Mouse (Mus musculus) brain, embryonic 14.5 days (tissue): ENCODE data around the gene Fras1. TPM values are rescaled to one million over a fixed set of nuclear protein-coding genes. Genes with fewer than 3 reads are reported as not detected.
A peak's percentile ranks its signal among the peaks of the same experiment; 100 is the strongest.

ENCODE experiments used
- DNase-seq: peaks from one replicate; pipeline ENCODE4 v3.0.0-alpha.2; 2011; ENCODE audit warnings: low read depth
- CTCF ChIP-seq: fragments of 200-500 bp; IDR thresholded peaks from 2 replicates; pipeline ENCODE4 v1.5.1; 2012; ENCODE audit warnings: inconsistent platforms, mild to moderate bottlenecking, moderate library complexity, borderline replicate concordance; ENCODE audit not compliant: insufficient read depth, insufficient read length; ENCODE audit errors: extremely low read depth
- POLR2A ChIP-seq: fragments of 200-500 bp; IDR thresholded peaks from 2 replicates; pipeline ENCODE4 v1.6.1; 2012; ENCODE audit warnings: mild to moderate bottlenecking, inconsistent platforms, borderline replicate concordance; ENCODE audit not compliant: poor library complexity, insufficient read depth, insufficient read length, severe bottlenecking; ENCODE audit errors: extremely low read depth
- polyA plus RNA-seq: library from polyadenylated mRNA; depleted of rRNA; stranded (reverse); fragments of >200 nt; gene quantifications from 2 replicates; pipeline ENCODE4 v1.2.3, GENCODE M21; 2012

Gene Fras1
- polyA plus RNA-seq, 1 experiment, result 5.9 TPM

DNA sequence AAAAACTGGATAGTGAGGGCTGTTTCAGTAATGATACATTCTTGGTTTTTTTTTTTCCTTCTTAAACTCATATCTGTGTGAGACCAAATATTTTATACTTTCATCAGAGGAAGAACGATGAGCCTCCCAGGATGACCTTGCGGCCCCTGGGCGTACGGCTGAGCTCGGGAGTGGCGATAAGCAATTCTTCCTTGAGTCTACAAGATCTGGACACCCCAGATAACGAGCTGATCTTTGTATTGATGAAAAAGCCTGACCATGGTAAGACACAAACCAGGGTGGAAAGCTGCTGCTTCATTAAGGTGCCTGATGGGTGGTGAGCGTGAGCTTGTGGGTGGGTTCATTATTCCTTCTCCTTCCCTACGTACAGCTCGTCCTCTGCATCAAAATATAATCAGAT lies 334.8 kb downstream of the Fras1 start:
- TF ChIP-seq POLR2A (no peak), CTCF (no peak)
- peak; percentile 19 for DNase-seq

DNA sequence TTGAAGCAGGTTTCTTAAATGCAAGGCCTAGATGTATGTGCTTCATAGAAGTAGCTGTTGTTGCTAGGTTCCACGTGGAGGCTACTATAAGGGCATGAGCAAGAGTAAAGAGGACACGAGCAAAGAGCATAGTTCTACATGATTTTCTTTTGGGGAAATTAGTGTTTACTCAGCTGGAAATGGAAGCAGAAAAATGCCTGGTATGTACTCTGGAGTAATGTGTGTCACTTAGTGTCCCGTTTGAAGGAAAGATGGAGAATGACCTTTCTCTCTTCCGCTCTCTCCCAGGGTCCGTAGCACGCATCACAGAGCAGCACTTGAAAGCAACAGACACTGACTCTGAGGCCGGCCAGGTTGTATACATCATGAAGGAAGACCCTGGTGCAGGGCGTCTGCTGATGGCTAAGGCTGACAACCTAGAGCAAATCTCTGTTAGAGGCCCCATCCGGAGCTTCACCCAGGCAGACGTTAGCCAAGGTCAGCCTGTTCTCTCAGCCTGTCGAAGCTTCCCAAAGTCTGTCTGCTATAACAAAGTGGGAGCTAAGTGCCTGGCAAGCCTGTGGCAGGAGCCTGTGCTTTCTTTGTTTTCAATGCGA lies 338.4 kb downstream of the Fras1 start:
- DNase-seq, result peak; percentile 18
- TF ChIP-seq CTCF, result no peak
- TF ChIP-seq POLR2A, result no peak

DNA sequence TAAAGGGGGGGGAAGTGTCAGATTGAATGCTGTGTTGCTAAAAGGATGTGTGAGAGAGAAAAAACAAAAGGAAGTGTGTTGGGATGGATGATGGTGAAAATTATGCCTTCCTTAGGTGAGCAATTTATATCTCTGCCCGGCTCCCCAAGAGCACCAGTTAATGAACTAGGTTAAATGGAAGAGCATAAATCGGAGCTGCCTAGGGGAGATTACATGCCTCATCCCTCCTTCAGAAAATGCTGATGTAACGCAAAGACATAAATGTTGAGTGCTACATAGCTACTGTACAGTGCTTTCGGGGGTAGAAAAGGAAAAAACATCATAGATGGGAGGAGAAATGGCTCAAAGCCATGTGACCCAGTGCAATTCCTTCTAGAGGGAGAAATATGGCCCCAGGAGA lies 339.0 kb downstream of the Fras1 start:
- no peak for DNase-seq
- TF ChIP-seq CTCF (no peak), POLR2A (no peak)

DNA sequence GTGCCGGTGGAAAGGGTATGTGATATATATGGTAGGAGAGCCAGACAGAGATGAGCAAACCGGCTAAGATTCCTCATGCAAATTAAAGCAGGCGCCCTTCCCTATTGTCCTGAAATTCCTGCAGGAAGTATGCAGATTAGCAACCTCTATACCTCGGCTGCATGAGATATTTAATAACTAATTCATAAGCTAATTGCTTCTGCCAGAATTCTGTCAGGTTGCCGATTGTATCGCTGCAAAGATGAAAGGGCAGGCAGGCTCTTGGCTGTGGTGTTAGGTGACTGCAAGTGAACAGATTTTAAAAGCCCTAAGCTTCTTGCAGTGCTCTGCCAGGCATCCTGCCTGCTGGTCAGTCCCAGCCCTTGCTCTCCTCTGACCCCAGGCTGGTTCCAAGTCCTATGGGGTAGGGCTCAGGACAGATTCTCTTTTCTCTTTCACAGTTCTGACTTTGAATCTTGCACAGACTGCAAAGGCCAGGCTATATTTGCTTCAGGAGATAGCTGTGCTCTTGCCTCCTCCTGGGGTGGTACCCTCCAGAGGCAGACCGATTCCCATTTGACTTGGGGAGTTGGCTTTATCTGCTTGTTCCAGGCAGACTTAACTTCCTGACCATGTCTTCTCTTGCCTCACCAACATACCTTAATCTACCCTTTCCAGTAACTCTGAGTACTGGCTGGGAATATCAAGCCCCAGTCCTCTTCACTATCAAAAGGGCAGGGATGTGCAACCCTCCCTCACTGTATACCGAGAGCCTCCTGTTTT lies 342.7 kb downstream of the Fras1 start:
- no peak for TF ChIP-seq CTCF
- DNase-seq, result peak; percentile 61

DNA sequence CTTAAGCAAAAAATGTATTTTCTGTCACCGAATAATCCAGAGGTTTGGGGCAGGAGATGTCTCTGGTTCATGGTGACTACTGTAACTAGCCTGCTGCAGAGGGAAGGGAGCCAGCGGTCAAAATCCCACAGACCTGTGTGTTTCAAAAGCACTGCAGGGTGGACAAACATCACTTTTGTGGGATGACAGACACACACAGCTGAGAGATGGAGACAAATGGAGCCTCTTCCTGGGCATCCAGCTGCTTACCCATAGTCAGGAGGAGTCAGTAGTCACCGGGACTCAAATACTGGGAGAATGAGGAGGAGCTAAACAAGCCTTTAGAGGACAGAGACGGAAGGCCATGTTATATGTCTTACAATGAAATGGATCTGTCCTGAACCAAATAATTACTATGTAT lies 343.9 kb downstream of the Fras1 start:
- DNase-seq, result no peak
- no peak for TF ChIP-seq POLR2A
- no peak for TF ChIP-seq CTCF

DNA sequence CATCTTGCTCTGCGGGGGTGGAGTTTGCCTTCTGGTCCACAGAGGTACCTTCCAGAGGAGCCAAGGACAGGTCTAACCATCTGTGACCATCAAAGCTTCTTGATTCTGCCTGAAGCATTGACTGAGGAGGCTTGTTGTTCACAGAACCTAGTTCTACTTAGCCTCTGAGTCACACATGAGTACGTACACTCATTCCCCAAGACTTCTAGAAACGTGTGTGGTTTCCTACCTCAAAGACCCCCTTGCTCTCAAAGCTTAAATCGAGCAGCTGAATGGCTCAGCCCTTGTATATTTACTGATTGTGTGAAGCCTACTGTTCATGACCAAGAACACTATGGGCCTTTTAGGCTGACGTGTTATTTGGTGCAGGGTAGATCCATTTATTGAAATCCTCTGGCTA lies 344.8 kb downstream of the Fras1 start:
- no peak for TF ChIP-seq CTCF
- no peak for TF ChIP-seq POLR2A
- no peak for DNase-seq

DNA sequence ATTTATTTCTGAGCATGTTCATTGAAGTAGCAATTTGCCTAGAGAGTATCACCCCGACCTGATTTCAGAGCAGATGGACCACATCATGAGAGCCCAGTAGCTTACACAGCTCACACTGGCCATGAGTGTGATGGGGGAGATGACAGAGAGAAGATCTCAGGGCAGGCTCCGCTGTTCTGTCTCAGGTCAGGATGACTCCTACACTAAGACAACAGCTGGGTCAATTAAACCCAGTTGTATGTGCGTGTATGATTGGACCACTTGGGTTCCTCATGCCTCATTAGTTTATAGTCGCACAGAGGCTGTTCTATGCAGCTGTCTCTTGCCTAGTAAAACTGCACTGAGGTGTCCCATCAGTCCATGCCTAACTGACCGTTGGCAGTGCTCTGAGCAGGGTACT lies 345.5 kb downstream of the Fras1 start:
- TF ChIP-seq POLR2A (no peak), CTCF (no peak)
- DNase-seq, result no peak

DNA sequence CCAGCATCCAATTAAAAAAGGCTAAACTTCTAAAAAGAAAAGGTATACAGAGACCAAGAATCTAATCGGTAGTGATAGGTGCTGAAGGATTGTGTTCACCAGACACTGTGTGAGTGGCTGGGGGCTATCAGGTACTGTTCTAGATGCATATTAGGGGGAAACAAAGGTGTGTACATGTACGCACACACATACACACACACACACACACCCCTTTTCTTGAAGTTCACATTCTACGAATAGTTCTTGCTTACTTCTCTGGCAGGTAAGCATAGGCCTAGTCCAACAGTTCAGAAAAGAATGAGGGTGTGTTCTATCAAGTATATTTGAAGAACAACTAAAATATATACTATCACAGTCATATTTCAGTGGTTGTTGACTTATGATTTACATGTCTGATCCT lies 348.9 kb downstream of the Fras1 start:
- no peak for TF ChIP-seq POLR2A
- TF ChIP-seq CTCF, result no peak
- no peak for DNase-seq

DNA sequence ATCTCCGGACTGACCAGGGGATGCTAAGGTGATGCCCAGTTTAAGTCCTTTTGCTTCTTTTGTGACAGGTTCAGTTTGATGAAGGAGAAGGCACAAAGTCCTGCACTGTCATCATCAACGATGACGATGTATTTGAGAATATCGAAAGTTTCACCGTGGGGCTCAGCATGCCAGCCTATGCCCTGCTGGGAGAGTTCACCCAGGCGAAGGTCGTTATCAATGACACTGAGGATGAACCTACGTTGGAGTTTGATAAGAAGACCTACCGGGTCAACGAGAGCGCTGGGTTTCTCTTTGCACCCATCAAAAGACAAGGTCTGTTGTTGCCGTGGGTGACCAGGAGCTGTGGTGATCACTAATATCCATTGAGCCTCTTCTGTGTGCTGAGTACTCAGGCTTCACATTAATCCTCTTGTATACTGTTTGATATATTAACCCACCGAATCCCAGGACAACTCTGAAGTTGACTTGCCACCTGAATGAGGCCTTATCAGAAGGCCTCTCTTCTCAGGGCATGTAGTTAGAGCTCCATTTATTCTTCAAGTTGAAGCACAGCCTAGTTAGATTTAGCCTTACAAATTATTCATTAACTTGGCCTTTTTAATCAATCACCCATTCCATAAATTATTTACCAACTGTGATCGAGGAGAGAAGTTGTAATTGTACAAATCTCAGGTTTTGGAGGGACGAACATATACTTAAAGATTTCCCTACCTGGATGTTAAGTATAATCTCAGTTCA lies 365.6 kb downstream of the Fras1 start:
- no peak for DNase-seq
- no peak for TF ChIP-seq CTCF
- no peak for TF ChIP-seq POLR2A

DNA sequence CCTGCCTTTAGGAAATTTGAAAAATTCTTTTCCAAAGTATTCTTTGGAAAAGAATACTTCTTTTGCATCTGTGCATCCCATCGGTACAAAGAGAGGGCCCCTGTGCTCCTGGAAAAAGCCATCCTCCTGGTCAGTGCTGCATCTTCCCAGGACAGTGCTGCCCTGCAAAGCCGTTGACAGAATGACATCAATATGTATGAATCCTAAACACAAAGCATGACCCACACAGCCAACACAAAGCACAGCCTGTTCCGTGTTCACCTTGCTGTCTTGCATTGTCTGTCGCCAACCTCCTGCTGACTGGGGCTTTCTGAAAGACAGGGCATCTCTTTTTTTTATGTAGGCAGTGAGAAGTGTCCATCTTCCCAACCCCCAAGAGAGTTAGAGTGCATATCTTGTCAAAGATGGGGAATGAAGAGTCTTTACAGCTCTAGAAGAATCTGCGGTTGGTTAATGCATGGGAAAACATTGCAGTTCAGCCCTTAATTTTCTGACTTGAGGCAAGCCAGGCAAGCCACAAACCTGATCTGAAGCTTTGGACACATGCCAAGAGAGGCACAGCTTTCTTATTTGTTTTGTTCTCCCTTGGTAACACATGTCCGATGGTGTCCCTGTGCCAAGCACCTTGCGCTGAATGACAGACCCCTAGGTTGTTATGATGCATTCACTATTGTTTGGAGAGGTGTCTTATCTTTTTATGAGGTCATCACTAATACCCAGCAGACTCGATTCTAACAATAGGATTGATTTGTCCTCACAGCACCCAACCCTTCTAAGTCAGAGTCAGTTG lies 373.6 kb downstream of the Fras1 start:
- peak; percentile 64 for DNase-seq
- no peak for TF ChIP-seq CTCF
- no peak for TF ChIP-seq POLR2A

DNA sequence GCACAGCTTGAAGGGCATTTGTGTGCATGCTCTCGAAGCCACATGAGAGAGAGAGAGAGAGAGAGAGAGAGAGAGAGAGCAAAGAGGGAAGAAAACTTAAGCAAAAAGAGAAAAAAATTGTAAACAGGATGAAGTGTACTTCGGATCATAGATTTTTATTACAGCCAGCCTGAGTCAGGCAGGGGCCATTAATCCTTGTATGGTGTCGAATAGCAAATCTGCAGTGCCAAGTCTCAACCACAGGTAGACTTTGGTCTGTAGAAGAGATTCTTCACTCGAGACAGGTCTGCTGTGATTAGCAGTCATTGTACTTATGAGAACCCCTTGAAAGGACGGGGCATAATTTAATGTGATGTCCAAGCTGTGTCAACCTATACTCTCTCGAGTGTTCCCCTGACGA lies 383.9 kb downstream of the Fras1 start:
- TF ChIP-seq POLR2A (no peak), CTCF (no peak)
- DNase-seq, result no peak
